Mouse (Mus musculus) lung, adult 2 months (tissue): ENCODE measurements around the gene Camk1d. TPM values are rescaled to one million over a fixed set of nuclear protein-coding genes. Genes with fewer than 3 reads are reported as not detected.
A peak's percentile ranks its signal among the peaks of the same experiment; 100 is the strongest.
"Not testable (repeated sequence)": the region's sequence is repeated elsewhere in the genome, so short reads cannot be mapped to it uniquely, and the experiment has no call there.

Experiments used
- DNase-seq: peaks from one replicate; pipeline ENCODE4 v3.0.0; 2022
- H3K4me1 ChIP-seq: fragments of 200-500 bp; 2 replicates; pipeline ENCODE4 v1.6.1; 2011; ENCODE audit warnings: low read length; ENCODE audit not compliant: control insufficient read depth, insufficient read depth
- H3K4me3 ChIP-seq: fragments of 200-500 bp; replicated peaks from 2 replicates; pipeline ENCODE3; 2011; ENCODE audit warnings: low read depth, mild to moderate bottlenecking, control low read depth, low read length; ENCODE audit errors: extremely low read depth
- CTCF ChIP-seq: fragments of 200-500 bp; IDR thresholded peaks from 2 replicates; pipeline ENCODE4 v1.5.1; 2011; ENCODE audit warnings: mild to moderate bottlenecking, low read length, control low read depth; ENCODE audit not compliant: insufficient read depth
- POLR2A ChIP-seq: fragments of 200-500 bp; IDR thresholded peaks from 2 replicates; pipeline ENCODE4 v1.6.1; 2011; ENCODE audit warnings: low read depth, mild to moderate bottlenecking, control low read depth, low read length, borderline replicate concordance; ENCODE audit errors: extremely low read depth
- WGBS: fragments of 180-500 bp; shearing (Covaris S2); methylation state at CpG from one replicate; pipeline ENCODE4 v1.1.7; 2018; 5-methylcytosine and 5-hydroxymethylcytosine counted together
- polyA plus RNA-seq: library from polyadenylated mRNA; depleted of rRNA; stranded (reverse); fragments of >200 nt; gene quantifications from 2 replicates; pipeline ENCODE4 v1.2.3, GENCODE M21; 2012; rRNA removed

Gene Camk1d
- polyA plus RNA-seq, 1 experiment = 3.8 TPM

GRCm38 (mm10) chr2:5286189-5287043, 427.9 kb downstream of the Camk1d start:
- Histone ChIP-seq H3K4me1 (peaks cover 2% of the 10 kb centered on the region), H3K4me3 (no peak overlapping the region)
- no peak for DNase-seq
- 35% methylated on average over 5 of the region's 5 CpGs for WGBS
- TF ChIP-seq POLR2A = no peak
- no peak for TF ChIP-seq CTCF

- WGBS = 62% methylated on average over 5 of the region's 5 CpGs
- DNase-seq = no peak
- H3K4me3 ChIP-seq = no peak overlapping the region
- H3K4me1 ChIP-seq = peaks cover 2% of the 10 kb centered on the region
- TF ChIP-seq POLR2A = no peak
- TF ChIP-seq CTCF = no peak
Observed at GRCm38 (mm10) chr2:5284351-5284750, 430.0 kb downstream of the Camk1d start.

- DNase-seq = no peak
- TF ChIP-seq POLR2A (no peak), CTCF (no peak)
- peaks cover 2% of the 10 kb centered on the region for H3K4me1 ChIP-seq
- H3K4me3 ChIP-seq = no peak overlapping the region
- 66% methylated on average over 4 of the region's 4 CpGs for WGBS
Observed at GRCm38 (mm10) chr2:5282623-5283022, 431.7 kb downstream of the Camk1d start.

- no peaks in the 10 kb centered on the region; the same call in 1 of the 2 replicates for H3K4me1 ChIP-seq
- DNase-seq = no peak
- TF ChIP-seq POLR2A (no peak), CTCF (no peak)
- no peak overlapping the region for H3K4me3 ChIP-seq
- 65% methylated on average over 2 of the region's 2 CpGs for WGBS
Observed at GRCm38 (mm10) chr2:5267980-5268379, 446.3 kb downstream of the Camk1d start.

- H3K4me3 ChIP-seq = no peak overlapping the region
- H3K4me1 ChIP-seq = no peaks in the 10 kb centered on the region
- DNase-seq = no peak
- no peak for TF ChIP-seq CTCF
- TF ChIP-seq POLR2A = no peak
- 93% methylated on average over 2 of the region's 2 CpGs for WGBS
Observed at GRCm38 (mm10) chr2:5262279-5262678, 452.0 kb downstream of the Camk1d start.

- H3K4me3 ChIP-seq = no peak overlapping the region
- no peaks in the 10 kb centered on the region for H3K4me1 ChIP-seq
- no peak for DNase-seq
- no peak for TF ChIP-seq POLR2A
- no peak for TF ChIP-seq CTCF
- WGBS = 86% methylated on average over 3 of the region's 3 CpGs
Observed at GRCm38 (mm10) chr2:5258250-5258649, 456.1 kb downstream of the Camk1d start.

- WGBS = 47% methylated on average over 12 of the region's 12 CpGs
- Histone ChIP-seq H3K4me1 (no peaks in the 10 kb centered on the region), H3K4me3 (no peak overlapping the region)
- TF ChIP-seq CTCF (no peak), POLR2A (no peak)
- peak; percentile 4 for DNase-seq
Observed at GRCm38 (mm10) chr2:5249969-5250368, 464.3 kb downstream of the Camk1d start.

- WGBS = 91% methylated on average over 6 of the region's 6 CpGs
- not testable (repeated sequence) for H3K4me3 ChIP-seq, DNase-seq, H3K4me1 ChIP-seq
Observed at GRCm38 (mm10) chr2:5249199-5249598, 465.1 kb downstream of the Camk1d start.

Other genes starting within 250 kb of the Camk1d start
- gene Nudt5, start 130.5 kb upstream of the Camk1d start, polyA plus RNA-seq = 3.8 and 6.9 TPM in 2 replicates
- 31.4 and 54.6 TPM in 2 replicates for gene Cdc123, start 130.6 kb upstream of the Camk1d start, polyA plus RNA-seq
- gene Gm13199, start 148.4 kb upstream of the Camk1d start, polyA plus RNA-seq = 1.3 and 1.5 TPM in 2 replicates
- gene Sec61a2, start 180.9 kb upstream of the Camk1d start, polyA plus RNA-seq = 20.7 and 37.4 TPM in 2 replicates
- gene Dhtkd1, start 228.3 kb upstream of the Camk1d start, polyA plus RNA-seq = 1.3 and 2.1 TPM in 2 replicates
- 2.3 and 4.5 TPM in 2 replicates for gene Upf2, start 237.0 kb upstream of the Camk1d start, polyA plus RNA-seq